Mouse (Mus musculus) spleen, adult 2 months (tissue): ENCODE measurements at regions not wholly inside any gene's neighbourhood (a gene's known extent, or its start where the extent isn't known, plus 50 kb on each side); places are given as distances from the start of the nearest gene placed in this dataset.

Experiments used
- DNase-seq, 2 experiments: peaks; one replicate each; pipeline versions ENCODE4 v3.0.0 to v3.0.0-alpha.2; 2012 to 2021; ENCODE audit warnings: low spot score in 2 of 2, low read depth in 1 of 2
- H3K27ac ChIP-seq: fragments of 200-500 bp; 2 replicates; pipeline ENCODE4 v1.5.1; 2012; ENCODE audit warnings: low read length, inconsistent platforms; ENCODE audit not compliant: insufficient read depth
- H3K27me3 ChIP-seq: fragments of 200-500 bp; 2 replicates; pipeline ENCODE4 v1.6.1; 2012; ENCODE audit warnings: mild to moderate bottlenecking, moderate library complexity, low read length, inconsistent platforms; ENCODE audit not compliant: control insufficient read depth, insufficient read depth
- H3K36me3 ChIP-seq: fragments of 200-500 bp; 2 replicates; pipeline ENCODE4 v1.6.1; 2012; ENCODE audit warnings: mild to moderate bottlenecking, low read length, inconsistent platforms; ENCODE audit not compliant: control insufficient read depth, insufficient read depth
- H3K4me1 ChIP-seq: fragments of 200-500 bp; 2 replicates; pipeline ENCODE4 v1.6.1; 2011; ENCODE audit warnings: inconsistent platforms; ENCODE audit not compliant: control insufficient read depth, insufficient read depth, insufficient read length
- H3K4me3 ChIP-seq: fragments of 200-500 bp; 2 replicates; pipeline ENCODE4 v1.5.1; 2011; ENCODE audit warnings: mild to moderate bottlenecking, inconsistent platforms; ENCODE audit not compliant: insufficient read depth, insufficient read length; ENCODE audit errors: extremely low read depth
- CTCF ChIP-seq: fragments of 200-500 bp; IDR thresholded peaks from 2 replicates; pipeline ENCODE4 v1.5.1; 2011; ENCODE audit warnings: mild to moderate bottlenecking, inconsistent platforms; ENCODE audit not compliant: insufficient read depth, insufficient read length, insufficient replicate concordance; ENCODE audit errors: extremely low read depth
- POLR2A ChIP-seq: fragments of 200-500 bp; IDR thresholded peaks from 2 replicates; pipeline ENCODE4 v1.6.1; 2011; ENCODE audit warnings: low read depth, low read length, inconsistent platforms
- WGBS: fragments of 180-500 bp; shearing (Covaris S2); methylation state at CpG from one replicate; pipeline ENCODE4 v1.1.7; 2018; 5-methylcytosine and 5-hydroxymethylcytosine counted together

DNA sequence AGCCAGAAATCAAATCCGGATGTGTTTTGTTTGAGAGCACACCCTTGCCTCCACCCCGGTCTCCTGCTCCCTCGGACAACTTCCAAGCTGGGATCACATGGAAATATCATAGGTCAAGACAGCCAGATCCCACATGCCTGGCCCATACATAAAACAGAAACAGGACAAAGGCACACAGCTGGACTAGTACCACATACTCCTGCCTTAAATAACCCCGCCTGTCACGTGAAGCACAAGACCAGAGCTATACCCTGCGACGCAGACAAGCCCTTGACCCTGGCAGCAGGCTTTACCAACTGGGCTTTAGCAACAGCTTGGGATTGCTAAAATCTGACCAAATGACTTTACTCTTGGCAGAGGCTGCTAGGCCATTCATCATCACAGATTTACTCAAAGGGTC is 313.3 kb upstream of the Jarid2 start:
- Histone ChIP-seq H3K36me3 (no peaks in the 10 kb centered on the region), H3K27me3 (no peaks in the 10 kb centered on the region), H3K4me3 (no peak overlapping the region), H3K27ac (no peak overlapping the region), H3K4me1 (no peaks in the 10 kb centered on the region; the same call in 1 of the 2 replicates)
- TF ChIP-seq POLR2A = no peak
- no peak for TF ChIP-seq CTCF
- no peak for DNase-seq
- WGBS = 87% methylated on average over 7 of the region's 7 CpGs

GRCm38 (mm10) chr13:44416986-44417385 is 312.3 kb upstream of the Jarid2 start:
- no peaks in the 10 kb centered on the region for H3K27me3 ChIP-seq
- DNase-seq = no peak
- TF ChIP-seq CTCF (no peak), POLR2A (no peak)
- H3K27ac ChIP-seq = no peak overlapping the region
- H3K4me1 ChIP-seq = no peaks in the 10 kb centered on the region; the same call in 1 of the 2 replicates
- H3K36me3 ChIP-seq = no peaks in the 10 kb centered on the region
- no peak overlapping the region for H3K4me3 ChIP-seq
- WGBS = 31% methylated on average over 8 of the region's 8 CpGs

GRCm38 (mm10) chr13:44419056-44419455 is 310.2 kb upstream of the Jarid2 start:
- Histone ChIP-seq H3K4me3 (no peak overlapping the region), H3K36me3 (no peaks in the 10 kb centered on the region), H3K27ac (peak overlapping the region; percentile 10; the same call in 1 of the 2 replicates), H3K27me3 (no peaks in the 10 kb centered on the region), H3K4me1 (no peaks in the 10 kb centered on the region; the same call in 1 of the 2 replicates)
- TF ChIP-seq POLR2A (no peak), CTCF (no peak)
- DNase-seq = no peak
- 80% methylated on average over 8 of the region's 8 CpGs for WGBS

- no peaks in the 10 kb centered on the region for H3K27me3 ChIP-seq
- H3K4me3 ChIP-seq = no peak overlapping the region
- DNase-seq = no peak
- 24% methylated on average over 14 of the region's 15 CpGs for WGBS
- H3K4me1 ChIP-seq = no peaks in the 10 kb centered on the region; the same call in 1 of the 2 replicates
- TF ChIP-seq CTCF = no peak
- no peak for TF ChIP-seq POLR2A
- H3K36me3 ChIP-seq = no peaks in the 10 kb centered on the region
- H3K27ac ChIP-seq = peak overlapping the region; percentile 10; the same call in 1 of the 2 replicates
Observed at GRCm38 (mm10) chr13:44419472-44420226, 309.6 kb upstream of the Jarid2 start.

DNA sequence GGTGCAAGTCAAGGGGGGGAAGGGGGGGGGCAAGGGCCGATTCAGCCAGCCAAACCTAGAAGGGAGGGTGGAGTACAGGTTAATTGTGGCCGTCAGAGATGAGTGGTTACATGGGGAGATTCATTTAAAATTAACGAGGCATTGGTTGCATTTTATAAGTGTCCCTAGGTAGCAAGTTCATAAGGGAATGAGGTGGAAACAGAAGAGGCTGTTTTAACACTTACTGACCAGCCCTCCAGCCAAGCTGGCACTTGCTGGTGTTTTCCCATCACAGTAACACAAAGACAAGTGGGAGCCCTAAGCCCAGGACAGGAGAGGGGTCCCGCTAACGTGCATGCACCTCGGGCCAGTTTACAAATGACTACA is 309.1 kb upstream of the Jarid2 start:
- TF ChIP-seq CTCF (no peak), POLR2A (no peak)
- no peaks in the 10 kb centered on the region for H3K27me3 ChIP-seq
- no peaks in the 10 kb centered on the region for H3K36me3 ChIP-seq
- no peaks in the 10 kb centered on the region; the same call in 1 of the 2 replicates for H3K4me1 ChIP-seq
- WGBS = 53% methylated on average over 6 of the region's 6 CpGs
- no peak for DNase-seq
- no peak overlapping the region for H3K4me3 ChIP-seq
- H3K27ac ChIP-seq = no peak overlapping the region

DNA sequence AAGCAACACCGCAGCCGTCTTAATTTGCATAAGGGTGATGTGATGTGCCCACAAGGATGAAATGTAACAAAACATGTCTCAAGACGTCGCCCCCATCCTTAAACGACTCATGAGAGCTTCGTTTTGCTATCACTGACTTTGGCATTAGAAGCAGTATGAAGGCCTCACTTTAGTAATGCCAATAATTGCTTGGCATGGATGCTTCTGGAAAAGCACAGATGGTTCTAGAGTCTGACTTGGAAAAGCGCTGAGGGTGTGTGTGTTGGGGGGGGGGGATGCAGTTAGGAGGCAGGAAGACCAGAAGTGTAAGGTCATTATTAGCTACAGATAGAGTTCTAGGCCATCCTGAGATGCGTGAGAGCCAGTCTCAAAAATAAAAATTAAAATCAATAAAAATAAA is 308.3 kb upstream of the Jarid2 start:
- Histone ChIP-seq H3K27me3 (no peaks in the 10 kb centered on the region), H3K4me1 (no peaks in the 10 kb centered on the region; the same call in 1 of the 2 replicates), H3K27ac (no peak overlapping the region), H3K36me3 (no peaks in the 10 kb centered on the region), H3K4me3 (no peak overlapping the region)
- no peak for DNase-seq
- TF ChIP-seq POLR2A = no peak
- TF ChIP-seq CTCF = no peak
- WGBS = 93% methylated on average over 8 of the region's 8 CpGs

- 94% methylated on average over 3 of the region's 3 CpGs for WGBS
- TF ChIP-seq POLR2A = no peak
Observed at GRCm38 (mm10) chr13:44421426-44421825, 307.8 kb upstream of the Jarid2 start.

More at GRCm38 (mm10) chr13:44421426-44421825, 307.8 kb upstream of the Jarid2 start:
- Histone ChIP-seq H3K27me3 (no peaks in the 10 kb centered on the region), H3K36me3 (no peaks in the 10 kb centered on the region), H3K27ac (no peak overlapping the region), H3K4me3 (no peak overlapping the region), H3K4me1 (no peaks in the 10 kb centered on the region; the same call in 1 of the 2 replicates)
- DNase-seq = no peak
